Mouse (Mus musculus) adrenal gland, postnatal 36 days (tissue): Measurements from ENCODE around the gene Ryr1. TPM values are rescaled to one million over a fixed set of nuclear protein-coding genes. Genes with fewer than 3 reads are reported as not detected.
A peak's percentile ranks its signal among the peaks of the same experiment; 100 is the strongest.
"Not testable (repeated sequence)": the region's sequence is repeated elsewhere in the genome, so short reads cannot be mapped to it uniquely, and the experiment has no call there.

Experiments used
- DNase-seq, 2 experiments: peaks; one replicate each; pipeline ENCODE4 v3.0.0; 2021; ENCODE audit warnings: mixed read lengths in 1 of 2
- total RNA-seq, 2 experiments: library from RNA; stranded (reverse); gene quantifications; 2 replicates each; pipeline ENCODE4 v1.2.3; 2021

The Ryr1 gene
- total RNA-seq, 2 experiments from 2014 or later: 0.20 to 0.23 TPM

GRCm38 (mm10) chr7:29146625-29147367 lies 21.8 kb upstream of the Ryr1 start:
- DNase-seq: no peak

- DNase-seq: peak in 1 of 2 experiments; percentile 23
Observed at GRCm38 (mm10) chr7:29144006-29144405, 19.0 kb upstream of the Ryr1 start.

DNA sequence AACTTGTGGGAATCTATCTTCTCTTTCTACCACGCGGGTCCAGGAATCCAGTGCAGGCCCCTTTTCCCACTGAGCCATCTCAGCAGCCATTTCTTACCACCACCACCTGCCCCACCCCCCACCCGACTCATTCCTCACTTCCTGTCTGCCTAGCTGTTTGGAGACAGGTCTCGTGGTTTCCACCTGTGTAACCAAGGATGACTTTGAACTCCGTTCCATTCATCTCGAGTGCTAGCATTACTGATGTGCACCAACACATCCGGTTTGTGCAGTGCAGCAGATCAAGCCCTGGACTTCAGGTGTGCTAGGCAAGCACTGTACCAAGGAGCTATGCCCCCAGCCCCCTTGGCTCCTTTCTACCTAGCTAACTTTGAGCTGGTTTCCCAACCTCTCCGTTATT lies 16.4 kb upstream of the Ryr1 start:
- no peak for DNase-seq

- DNase-seq: not testable (repeated sequence)
Observed at GRCm38 (mm10) chr7:29139237-29139636, 14.3 kb upstream of the Ryr1 start.

DNA sequence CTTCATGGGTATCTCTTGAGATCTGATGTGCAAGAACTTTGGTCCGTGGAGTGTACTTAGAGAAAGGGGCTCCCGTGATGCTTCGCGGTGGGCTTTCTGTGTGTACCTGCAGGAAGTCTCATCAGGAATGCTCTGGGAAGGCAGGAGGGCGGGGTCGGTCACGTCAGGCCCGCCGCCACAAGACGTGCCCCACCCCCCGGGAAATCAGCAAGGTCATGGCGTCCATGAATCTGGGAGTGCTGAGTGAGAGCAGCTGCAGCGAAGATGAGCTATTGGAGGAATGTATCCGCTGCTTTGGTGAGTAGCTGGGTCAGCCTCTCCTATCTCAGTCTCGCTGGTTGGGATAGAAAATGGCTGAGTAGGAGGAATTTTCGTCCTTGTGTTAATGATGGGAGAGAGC lies 12.4 kb upstream of the Ryr1 start:
- peak; percentile 46 to 61 for DNase-seq

- peak; percentile 31 to 59 for DNase-seq
Observed at GRCm38 (mm10) chr7:29134693-29135386, 9.9 kb upstream of the Ryr1 start, which contains the start of gene Rasgrp4. Gene Rasgrp4 (plus strand): TSS chr7:29134851.

DNA sequence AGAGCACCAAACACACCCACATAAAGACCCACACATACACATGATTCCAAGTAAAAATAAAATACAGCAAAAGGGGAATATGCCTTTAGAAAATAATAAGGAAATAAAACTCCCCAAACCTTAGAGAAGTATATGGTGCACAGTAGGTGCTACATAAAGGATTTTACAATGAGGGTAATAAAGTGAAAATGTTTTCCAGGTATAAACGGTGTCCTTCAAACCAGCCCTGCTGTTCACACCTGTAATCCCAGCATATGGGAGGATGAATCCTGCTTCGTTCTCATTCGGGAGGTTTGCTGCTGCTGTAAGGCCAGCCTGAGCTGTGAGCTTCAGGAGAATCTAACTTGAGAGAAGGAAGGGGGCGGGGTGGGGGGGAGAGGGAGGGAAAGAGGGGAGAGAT lies 9.3 kb upstream of the Ryr1 start:
- no peak for DNase-seq

GRCm38 (mm10) chr7:29128725-29129124 lies 3.7 kb upstream of the Ryr1 start:
- DNase-seq: peak in 1 of 2 experiments; percentile 25

DNA sequence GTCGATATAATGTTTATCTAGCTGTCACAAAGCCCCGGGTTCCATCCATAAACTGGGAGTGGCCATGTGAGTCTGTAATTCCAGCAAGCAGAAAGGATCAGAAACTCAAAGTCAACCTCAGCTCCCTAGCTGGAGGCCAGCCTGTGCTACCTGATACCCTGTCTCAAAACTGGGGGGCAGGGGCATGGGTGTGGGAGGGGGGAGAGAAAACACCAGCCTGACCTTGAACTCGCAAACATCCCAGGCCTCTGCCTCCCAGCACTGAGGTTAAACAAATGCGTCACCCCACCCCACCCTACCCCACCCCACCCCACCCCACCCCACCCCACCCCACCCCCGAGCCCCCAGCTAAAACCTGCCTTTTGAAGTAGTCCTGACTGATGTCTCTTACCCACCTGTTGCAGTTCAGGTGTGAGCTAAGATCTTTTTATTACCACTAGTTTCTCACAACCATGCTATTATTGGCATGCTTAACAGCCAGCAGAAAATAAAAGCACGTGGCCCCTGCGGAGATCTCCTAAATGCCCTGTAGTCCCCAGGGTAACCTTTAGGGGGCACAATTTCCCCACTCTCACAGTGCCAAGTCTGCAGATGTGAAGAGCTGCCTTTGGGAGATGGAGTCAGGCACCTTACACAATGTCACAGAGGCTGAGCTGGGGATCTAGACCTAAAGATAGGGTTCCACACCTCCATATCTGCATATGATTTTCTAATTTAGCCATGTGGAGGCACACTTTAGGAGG lies 1.4 kb upstream of the Ryr1 start:
- DNase-seq: peak; percentile 61 to 70

DNA sequence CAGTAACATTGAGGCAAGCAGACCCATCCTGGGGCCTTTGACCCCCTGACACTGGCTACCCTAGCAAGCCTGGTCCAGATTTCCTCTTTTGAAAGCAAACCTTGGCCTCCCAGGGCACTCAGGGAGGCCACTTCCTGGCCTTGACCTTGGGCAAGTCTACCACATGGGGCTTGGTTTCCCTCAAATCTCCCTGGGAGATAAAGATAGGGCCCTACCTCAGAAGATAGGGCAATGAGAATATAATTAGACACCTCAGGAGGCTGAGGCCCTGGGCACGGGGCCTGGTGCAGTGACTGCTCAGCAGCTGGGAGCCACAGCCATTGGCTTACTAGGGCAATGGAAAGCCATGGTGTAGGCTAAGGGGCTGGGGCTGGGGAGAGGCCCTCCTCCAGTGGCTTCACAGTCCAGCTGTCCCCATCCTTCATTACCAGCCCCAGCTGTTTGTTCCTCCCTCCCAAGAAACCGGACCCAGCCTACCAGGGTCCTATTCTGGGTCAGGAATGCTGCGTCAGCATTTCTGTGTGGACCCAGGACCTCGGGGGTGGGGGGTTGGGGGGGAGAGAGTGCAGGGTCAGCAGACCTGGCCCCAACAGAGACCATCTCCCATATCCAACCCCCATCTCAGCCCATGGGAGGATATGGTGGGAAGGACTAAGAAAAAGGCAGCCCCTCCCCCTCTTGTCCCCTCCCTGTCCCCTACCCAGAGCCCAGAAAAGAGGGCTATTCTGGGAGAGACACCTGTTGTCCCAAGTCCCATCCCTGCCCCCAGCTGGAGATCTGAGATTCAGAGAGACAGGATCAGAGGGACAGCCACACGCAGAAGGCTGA lies 1.2 kb downstream of the Ryr1 start:
- no peak for DNase-seq

DNA sequence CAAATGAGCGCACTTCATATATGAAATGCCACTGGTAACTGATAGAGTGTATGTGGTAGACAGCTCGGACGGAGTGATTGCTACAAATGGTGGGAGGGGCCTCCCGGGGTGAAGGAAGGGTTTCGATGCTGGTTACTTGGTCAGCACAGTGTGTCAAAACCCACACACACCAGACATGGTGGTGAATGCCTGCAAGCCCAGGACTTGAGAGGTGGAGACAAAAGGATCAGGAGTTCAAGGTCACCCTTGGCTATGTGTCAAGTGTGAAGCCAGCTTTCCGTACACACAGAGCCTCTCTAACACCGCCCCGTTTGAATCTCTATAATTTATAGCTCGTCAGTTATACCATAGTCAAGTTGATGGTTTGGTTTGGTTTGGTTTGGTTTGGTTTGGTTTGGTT lies 2.2 kb downstream of the Ryr1 start:
- no peak for DNase-seq

GRCm38 (mm10) chr7:29119526-29119925 lies 5.5 kb downstream of the Ryr1 start:
- no peak for DNase-seq

- no peak for DNase-seq
Observed at GRCm38 (mm10) chr7:29118142-29118851, 6.7 kb downstream of the Ryr1 start.

GRCm38 (mm10) chr7:29108992-29109955 lies 15.7 kb downstream of the Ryr1 start:
- DNase-seq: peak; percentile 73 to 79

GRCm38 (mm10) chr7:29101286-29102017 lies 23.5 kb downstream of the Ryr1 start:
- DNase-seq: no peak

DNA sequence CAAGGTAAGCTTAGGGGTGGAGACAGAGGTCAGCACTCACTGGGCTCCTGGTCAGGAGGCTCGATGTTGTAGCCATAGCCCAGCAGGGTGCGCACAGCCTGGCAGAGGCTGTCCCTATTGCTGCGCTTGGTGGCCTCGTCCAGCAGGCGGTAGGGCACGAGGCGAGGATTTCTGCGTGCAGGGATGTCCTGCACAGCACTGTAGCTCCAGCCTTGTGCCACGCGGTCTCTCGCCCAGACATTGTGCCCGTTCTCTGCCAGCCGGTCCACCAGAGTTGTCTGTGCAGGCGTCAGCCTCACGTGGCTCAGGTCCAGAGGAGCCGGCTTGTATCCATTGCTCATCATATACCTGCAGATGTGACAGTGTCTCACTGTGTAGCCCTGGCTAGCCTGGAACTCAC lies 27.8 kb downstream of the Ryr1 start:
- DNase-seq: no peak

DNA sequence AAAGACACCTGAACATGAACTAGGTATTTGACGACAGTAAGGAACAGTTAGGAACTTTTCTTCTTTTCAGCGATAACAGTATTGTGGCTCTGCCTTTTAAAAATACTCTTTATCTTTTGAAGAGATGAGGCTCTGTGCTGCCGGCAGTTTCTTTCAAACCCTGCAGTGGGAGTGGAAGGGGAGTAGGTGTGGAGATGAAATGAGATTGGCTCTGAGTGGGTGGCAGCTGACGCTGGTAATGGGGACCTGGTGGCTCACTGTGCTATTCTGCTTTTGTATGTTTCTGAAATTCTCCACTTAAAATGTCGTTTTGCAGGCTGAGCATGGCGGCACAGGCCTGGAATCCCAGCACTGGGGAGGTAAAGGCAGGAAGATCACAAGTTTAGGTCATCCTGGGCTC lies 36.2 kb downstream of the Ryr1 start:
- DNase-seq: no peak

DNA sequence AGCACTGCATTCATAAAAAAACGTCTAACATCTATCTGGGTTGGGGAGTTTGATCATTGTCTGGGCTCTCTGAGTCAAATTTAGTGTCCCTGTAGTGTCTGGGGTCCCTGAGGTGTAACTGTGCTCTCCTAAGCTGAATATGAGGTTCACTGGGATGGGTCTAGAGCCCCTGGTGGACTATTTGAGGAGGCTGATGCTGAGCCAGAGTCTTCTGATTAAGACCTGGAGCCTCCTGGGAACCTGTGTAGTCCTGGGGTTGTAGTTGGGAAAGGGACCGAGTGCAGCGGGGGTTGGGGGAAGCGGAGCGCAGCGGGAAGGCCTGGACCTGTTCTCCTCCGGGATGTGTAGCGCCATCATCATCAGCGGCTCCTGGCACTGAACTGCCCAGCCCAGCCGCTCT lies 38.1 kb downstream of the Ryr1 start:
- no peak for DNase-seq

DNA sequence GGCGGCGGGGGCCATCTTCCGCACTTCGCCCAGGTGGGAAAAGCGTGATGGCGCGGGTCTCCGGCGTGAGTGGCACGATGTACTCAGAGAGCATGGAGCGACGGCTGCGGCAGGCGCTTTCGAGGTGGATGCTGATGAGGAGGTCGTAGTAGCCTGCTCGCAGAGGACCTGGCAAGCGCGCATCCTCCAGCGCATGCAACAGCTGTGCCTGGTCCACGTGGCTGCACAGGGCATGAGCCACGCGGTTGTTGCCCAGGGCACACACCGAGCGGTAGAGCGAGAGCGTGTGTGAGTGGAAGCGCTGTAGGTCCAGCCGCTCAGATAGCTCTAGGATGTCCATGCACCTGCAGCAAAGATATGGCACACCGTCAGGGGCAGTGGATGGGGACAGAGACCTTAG lies 39.0 kb downstream of the Ryr1 start:
- no peak for DNase-seq
